ENCODE assay signal across 18 mouse cellular contexts in the genomic region with DNA sequence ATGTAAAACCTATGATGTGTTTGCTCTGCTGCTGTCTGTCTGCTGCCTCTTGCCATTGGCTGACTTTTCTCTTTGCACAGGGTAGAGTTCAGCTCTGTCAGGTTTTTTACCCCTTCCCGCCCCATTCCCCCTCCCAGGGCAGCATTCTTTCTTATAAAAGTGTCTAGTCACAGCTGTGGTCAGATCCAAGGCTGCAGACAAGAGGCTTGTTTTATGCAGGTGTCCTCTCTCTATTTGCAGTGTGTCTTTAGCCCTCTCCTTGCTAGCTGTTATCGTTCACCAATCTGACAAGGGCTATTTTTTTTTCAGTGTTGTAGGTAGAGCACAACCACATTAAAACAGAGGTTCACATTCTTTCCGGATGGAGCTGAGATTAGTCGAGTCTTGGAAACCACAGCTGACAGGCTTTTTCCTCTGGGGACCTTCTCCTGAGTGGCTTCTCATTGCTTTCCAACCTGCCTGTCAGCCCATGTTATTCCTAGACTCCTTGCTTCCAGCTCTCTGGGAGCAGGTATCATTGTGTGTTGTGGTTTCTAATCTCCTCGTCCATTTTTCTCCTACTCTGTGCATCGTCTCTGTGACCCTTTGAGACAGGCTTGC.
DNase-seq lines count a peak whose midpoint lies in the region; ATAC-seq lines count a peak whose summit lies in the region.
"Had no signal": no experiment of that assay in that cellular context is flagged by ENCODE, and none has a peak within 500 bp of the region (broad histone marks: within the 10 kb centered on the region; RNA-seq: fewer than 3 reads in every experiment).

No protein-coding gene starts in this region.

- no peak for DNase-seq in kidney, adult 8-10 months
- DNase-seq in neural tube, embryonic 11.5 days (ENCODE audit: low spot score): no peak
- no peak for DNase-seq in neural tube, embryonic 10.5 days (ENCODE audit: extremely low spot score, low spot score)
- DNase-seq in embryonic facial prominence, embryonic 14.5 days (ENCODE audit: low spot score): peak; percentile 67
- DNase-seq in embryo, embryonic 11 days: no peak
- no peak for DNase-seq in adrenal gland, postnatal 10 days
- DNase-seq: cerebellum, adult 9-11 months; gastrocnemius, postnatal 36 days; heart, postnatal 14 days; right cerebral cortex, postnatal 14 days had no signal

- H3K9ac ChIP-seq in kidney, embryonic 15.5 days: no peak overlapping the region
- H3K9ac ChIP-seq in neural tube, embryonic 11.5 days (ENCODE audit: low read length): no peak overlapping the region
- H3K9ac ChIP-seq in embryonic facial prominence, embryonic 14.5 days (ENCODE audit: low read depth, low read length): no peak overlapping the region
- H3K9ac ChIP-seq: forebrain, embryonic 15.5 days; liver, embryonic 15.5 days; neural tube, embryonic 12.5 days had no signal

- no peaks in the 10 kb centered on the region for H3K27me3 ChIP-seq in kidney, embryonic 15.5 days
- H3K27me3 ChIP-seq in neural tube, embryonic 11.5 days (ENCODE audit: control insufficient read depth, insufficient read depth, low read length): no peaks in the 10 kb centered on the region
- H3K27me3 ChIP-seq in embryonic facial prominence, embryonic 14.5 days (replicated peaks; ENCODE audit: control insufficient read depth, insufficient read depth, low read length): no peaks in the 10 kb centered on the region
- H3K27me3 ChIP-seq: CH12.LX; forebrain, embryonic 15.5 days; liver, embryonic 15.5 days; neural tube, embryonic 12.5 days had no signal

- no peak overlapping the region for H3K27ac ChIP-seq in kidney, embryonic 15.5 days
- H3K27ac ChIP-seq in neural tube, embryonic 11.5 days (ENCODE audit: low read depth, low read length): 0 out of 2 replicates have a peak overlapping the region, but pooled peaks have one; percentile 27
- H3K27ac ChIP-seq in embryonic facial prominence, embryonic 14.5 days (replicated peaks; ENCODE audit: low read depth, low read length): no peak overlapping the region
- H3K27ac ChIP-seq: forebrain, embryonic 15.5 days; kidney, postnatal 0 days; layer of hippocampus, adult 2 months; liver, embryonic 15.5 days; neural tube, embryonic 12.5 days had no signal

- H3K4me3 ChIP-seq in kidney, embryonic 15.5 days (replicated peaks): no peak overlapping the region
- no peak overlapping the region for H3K4me3 ChIP-seq in neural tube, embryonic 11.5 days (ENCODE audit: low read depth, low read length)
- H3K4me3 ChIP-seq in embryonic facial prominence, embryonic 14.5 days (ENCODE audit: low read depth, low read length): no peak overlapping the region
- H3K4me3 ChIP-seq: forebrain, embryonic 15.5 days; layer of hippocampus, adult 2 months; liver, embryonic 15.5 days; neural tube, embryonic 12.5 days had no signal

- H3K4me1 ChIP-seq in kidney, embryonic 15.5 days: peaks cover 10% of the 10 kb centered on the region
- no peaks in the 10 kb centered on the region for H3K4me1 ChIP-seq in neural tube, embryonic 11.5 days (ENCODE audit: control insufficient read depth, insufficient read depth, low read length)
- peaks cover 20% of the 10 kb centered on the region for H3K4me1 ChIP-seq in embryonic facial prominence, embryonic 14.5 days (ENCODE audit: control insufficient read depth, insufficient read depth, low read length)
- H3K4me1 ChIP-seq: liver, embryonic 15.5 days had no signal

- ATAC-seq in kidney, embryonic 15.5 days (replicated peaks; ENCODE audit: low FRiP score): 0 out of 2 replicates have a peak, but pooled peaks have one; percentile 15
- ATAC-seq in neural tube, embryonic 11.5 days (ENCODE audit: insufficient read depth, low FRiP score, low TSS enrichment): no peak
- ATAC-seq in embryonic facial prominence, embryonic 14.5 days (ENCODE audit: low read depth): peak; percentile 60
- ATAC-seq: forebrain, embryonic 15.5 days had no signal

- no peak overlapping the region for H3K4me2 ChIP-seq in kidney, embryonic 15.5 days
- no peak overlapping the region for H3K4me2 ChIP-seq in neural tube, embryonic 11.5 days (ENCODE audit: low read depth)
- H3K4me2 ChIP-seq in embryonic facial prominence, embryonic 14.5 days (ENCODE audit: low read depth, low read length): no peak overlapping the region
- H3K4me2 ChIP-seq: forebrain, embryonic 15.5 days; heart, embryonic 11.5 days; liver, embryonic 15.5 days; neural tube, embryonic 12.5 days had no signal

- 59% methylated on average over 6 of the region's 6 CpGs for WGBS in kidney, embryonic 15.5 days
- WGBS in neural tube, embryonic 11.5 days: 85% methylated on average over 6 of the region's 6 CpGs
- WGBS in embryonic facial prominence, embryonic 14.5 days: 38% methylated on average over 6 of the region's 6 CpGs

- no peaks in the 10 kb centered on the region for H3K9me3 ChIP-seq in kidney, embryonic 15.5 days (replicated peaks)
- no peaks in the 10 kb centered on the region for H3K9me3 ChIP-seq in neural tube, embryonic 11.5 days (ENCODE audit: control insufficient read depth, low read length)
- H3K9me3 ChIP-seq in embryonic facial prominence, embryonic 14.5 days (ENCODE audit: control insufficient read depth, low read length): no peaks in the 10 kb centered on the region
- H3K9me3 ChIP-seq: forebrain, embryonic 15.5 days; liver, embryonic 15.5 days; neural tube, embryonic 12.5 days had no signal

- H3K36me3 ChIP-seq in kidney, embryonic 15.5 days: no peaks in the 10 kb centered on the region
- H3K36me3 ChIP-seq in neural tube, embryonic 11.5 days (ENCODE audit: control insufficient read depth, insufficient read depth, low read length): no peaks in the 10 kb centered on the region
- no peaks in the 10 kb centered on the region for H3K36me3 ChIP-seq in embryonic facial prominence, embryonic 14.5 days (ENCODE audit: control insufficient read depth, insufficient read depth, low read length)
- H3K36me3 ChIP-seq: forebrain, embryonic 15.5 days; liver, embryonic 15.5 days; neural tube, embryonic 12.5 days had no signal
